Mouse (Mus musculus) lung, postnatal 36 days (tissue): ENCODE data around the gene Entpd1.

Experiments
- DNase-seq: peaks from one replicate; pipeline ENCODE4 v3.0.0; 2022; ENCODE audit warnings: mixed read lengths

Gene Entpd1

DNA sequence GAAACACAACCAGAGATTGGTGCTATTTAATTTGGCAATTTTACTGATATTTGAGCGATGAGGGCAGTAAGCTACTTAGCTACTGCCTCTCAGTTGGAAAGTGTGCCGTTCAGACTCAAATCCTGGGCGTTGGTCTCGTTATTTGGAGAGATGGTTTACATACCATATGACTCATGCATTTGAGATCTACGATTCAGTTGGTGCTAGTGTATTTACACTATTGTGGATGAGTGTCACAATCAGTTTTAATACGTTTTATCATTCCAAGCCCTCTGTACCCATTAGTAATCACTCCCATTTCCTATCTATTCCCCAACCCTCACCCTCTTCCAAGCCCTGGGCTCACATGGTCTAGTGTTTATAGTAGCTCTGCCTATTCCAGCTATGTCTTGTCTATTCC is 54.9 kb downstream of the Entpd1 start:
- DNase-seq = no peak

GRCm38 (mm10) chr19:40675329-40675728 is 63.2 kb downstream of the Entpd1 start:
- DNase-seq = no peak

DNA sequence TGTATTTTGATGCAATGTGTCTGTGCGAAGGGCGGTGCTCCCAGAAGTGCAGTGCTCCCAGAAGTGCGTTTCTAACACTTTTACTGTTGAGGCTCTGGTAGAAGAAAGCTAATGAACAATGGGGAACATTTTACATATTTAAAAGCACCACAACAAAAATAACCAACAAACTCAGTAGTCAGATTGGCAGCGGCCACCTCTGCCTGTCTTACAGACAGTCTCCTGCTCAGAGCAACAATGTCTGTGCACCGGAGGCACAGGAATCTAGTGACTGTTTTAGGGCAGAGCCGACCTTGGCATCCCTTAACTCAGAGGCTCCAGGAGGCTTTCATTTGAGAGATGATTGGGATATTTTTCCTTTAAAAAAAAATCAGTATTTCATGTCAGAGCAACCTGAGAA is 65.9 kb downstream of the Entpd1 start:
- no peak for DNase-seq

DNA sequence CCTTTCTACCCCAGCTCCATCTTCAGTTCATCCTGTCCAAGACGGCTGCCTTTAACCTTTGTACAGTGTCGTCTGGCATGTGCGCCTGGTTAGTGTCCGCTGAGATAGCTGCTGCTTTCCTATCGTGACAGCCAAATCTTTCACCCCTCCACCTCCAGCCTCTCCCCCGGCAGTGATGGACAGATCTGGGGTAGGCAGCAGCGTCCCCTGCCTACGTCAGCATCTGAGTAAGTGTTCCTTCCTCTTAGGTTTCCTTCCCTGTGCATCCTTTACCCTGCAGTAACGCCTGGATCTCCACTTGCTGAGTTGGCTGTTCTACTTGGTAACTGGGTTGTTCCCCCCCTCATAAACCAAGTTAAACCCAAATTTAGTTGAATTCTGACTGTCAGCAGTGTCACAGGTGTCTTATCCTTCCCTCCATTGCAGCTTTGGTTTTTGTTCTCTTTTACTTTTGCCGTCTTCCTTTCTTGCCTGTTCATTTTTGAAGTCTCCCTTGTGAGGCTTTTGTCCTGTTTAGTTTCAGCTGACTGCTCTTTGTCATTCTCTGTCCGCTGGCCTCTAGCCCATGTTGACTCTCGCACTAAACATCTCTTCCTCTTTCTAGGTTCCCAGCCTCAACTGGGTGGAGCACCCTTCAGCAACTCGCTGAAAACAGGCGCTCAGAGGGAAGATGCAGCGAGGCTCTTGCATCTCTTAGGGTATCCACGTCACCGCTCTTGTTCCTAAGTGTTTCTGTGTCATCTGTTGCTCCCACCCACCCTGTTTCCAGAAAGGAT is 66.6 kb downstream of the Entpd1 start:
- peak; percentile 94 for DNase-seq

DNA sequence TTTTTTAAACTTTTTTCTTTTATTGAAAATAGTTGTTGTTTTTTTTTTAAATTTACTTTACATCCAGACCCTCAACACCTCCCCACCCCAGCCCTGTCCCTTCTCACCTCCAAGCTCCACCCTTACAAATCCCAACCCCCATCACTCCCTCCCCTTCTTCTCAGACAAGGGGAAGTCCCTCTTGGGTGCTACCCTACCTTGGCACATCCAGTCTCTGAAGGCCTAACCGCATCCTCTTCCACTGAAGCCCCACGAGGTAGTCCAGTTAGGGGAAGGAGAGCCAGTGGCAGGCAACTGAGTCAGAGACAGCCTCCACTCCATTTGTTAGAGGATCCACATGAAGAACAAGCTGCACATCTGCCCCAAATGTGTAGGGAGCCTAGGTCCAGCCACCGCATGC is 67.5 kb downstream of the Entpd1 start:
- peak; percentile 51 for DNase-seq

DNA sequence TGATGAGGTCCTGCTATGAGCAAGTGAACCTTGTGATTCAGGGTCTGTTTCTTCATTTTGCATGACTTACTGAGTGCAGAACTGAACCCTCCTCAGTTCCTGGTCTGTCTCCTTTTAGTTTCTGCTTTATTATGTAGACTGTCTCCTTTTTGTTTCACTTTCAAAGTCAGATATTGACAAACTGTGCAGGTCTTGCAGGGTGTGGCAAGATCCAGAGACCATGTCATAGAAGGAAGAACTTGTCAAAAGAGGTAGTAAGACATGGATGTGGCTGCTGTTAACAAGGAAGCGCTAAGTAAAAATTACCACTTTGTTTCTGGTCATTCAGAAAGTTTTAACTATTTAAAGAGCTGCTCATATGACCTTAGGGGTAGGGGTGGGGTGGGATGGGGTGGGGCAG is 72.0 kb downstream of the Entpd1 start:
- DNase-seq = peak; percentile 68

- DNase-seq = no peak
These were observed 72.4 kb downstream of the Entpd1 start for GRCm38 (mm10) chr19:40684566-40684965.

GRCm38 (mm10) chr19:40687291-40687927 is 75.2 kb downstream of the Entpd1 start:
- peak; percentile 76 for DNase-seq

DNA sequence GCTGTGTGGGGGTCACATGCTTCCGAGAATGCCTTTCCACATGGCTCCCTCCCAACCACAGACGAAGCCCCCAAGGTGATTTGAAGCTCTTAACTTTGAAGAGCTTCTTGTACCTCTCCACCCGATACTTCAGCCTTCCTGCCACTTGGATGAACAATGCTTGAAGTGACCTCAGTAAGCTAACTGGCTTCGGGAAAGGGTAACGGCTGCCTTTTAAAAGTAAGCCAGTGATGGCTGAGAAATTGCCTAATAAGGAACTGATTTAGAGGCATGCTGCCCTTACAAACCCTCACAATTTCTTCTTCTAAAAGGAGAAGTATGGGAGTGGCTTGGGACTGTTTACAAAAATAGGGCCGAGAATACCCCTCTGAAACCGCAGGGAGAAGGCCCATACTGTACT is 81.0 kb downstream of the Entpd1 start:
- DNase-seq = peak; percentile 68

- no peak for DNase-seq
These were observed 84.0 kb downstream of the Entpd1 start for GRCm38 (mm10) chr19:40696116-40696515.

DNA sequence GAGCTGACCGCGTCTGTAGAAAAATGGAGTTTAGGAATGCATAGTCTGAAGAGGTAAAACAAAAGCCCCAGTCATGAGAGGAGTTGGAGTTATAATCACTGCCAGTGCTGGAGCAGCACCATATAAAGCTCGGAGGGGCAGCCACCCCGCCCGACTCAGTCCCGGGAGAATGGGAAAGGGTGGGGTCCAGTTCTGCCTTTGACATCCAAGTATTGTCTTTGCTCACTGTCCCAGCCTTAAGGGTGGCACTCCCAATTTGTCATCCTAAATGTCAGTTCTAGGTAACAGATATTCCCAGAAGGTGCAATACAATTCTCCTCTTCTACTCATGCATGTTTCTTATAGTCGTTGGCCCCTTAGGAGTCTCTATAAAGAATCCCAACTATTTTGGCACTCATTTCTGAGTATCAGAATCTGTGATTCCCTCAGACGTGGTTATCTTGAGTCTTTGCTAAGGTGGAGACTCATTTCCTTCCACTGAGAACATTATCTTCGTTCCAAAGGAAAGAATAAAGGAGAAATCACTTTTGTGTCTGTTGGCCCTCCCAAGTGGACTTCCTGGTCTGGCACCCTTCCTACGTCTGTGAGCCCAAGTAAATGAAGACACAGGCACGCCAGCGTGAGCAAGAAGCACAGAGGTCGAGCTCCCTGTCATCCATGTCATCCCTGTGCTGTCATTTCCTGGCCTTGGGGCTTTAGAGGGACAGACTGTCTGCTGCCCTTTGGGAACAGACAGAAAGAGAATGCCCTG is 86.1 kb downstream of the Entpd1 start:
- DNase-seq = peak; percentile 86

DNA sequence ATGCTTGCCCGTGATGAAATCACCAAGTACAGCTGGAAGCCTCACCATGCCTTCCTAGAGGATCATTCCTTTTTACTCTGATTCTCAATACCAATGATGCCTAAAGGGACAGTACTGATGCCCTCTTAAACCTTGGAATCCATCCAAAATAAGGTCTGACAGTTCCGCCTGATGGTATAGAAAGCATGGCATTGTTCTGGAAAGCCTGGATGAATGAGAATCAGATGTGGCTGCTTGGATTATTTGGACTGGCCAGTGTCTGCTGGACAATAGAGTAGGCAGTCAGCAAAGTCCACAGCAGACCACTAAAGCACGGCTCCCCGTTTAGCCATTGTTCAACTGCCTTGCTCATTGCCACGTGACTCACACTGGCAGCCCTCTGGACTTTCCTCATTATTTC is 87.7 kb downstream of the Entpd1 start:
- DNase-seq = no peak

DNA sequence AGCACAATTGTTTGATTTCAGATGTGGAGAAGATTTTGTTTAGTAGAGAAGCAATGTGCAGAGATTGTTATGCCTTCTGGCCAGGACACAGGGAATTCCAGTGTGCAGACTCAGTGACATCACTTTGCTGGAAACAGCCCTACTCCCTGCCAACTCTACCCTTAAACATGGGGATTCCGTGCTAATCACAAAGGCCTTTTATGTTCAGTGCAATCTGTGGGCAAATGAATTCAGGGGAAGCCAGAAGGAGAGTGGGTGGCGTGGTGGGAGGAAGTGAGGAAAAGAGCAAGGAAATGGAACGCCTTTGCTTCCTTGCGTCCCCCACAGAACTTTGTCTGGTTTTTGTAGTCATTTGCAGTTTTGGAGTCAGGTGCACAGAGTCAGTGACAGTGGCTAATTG is 90.2 kb downstream of the Entpd1 start:
- peak; percentile 42 for DNase-seq

DNA sequence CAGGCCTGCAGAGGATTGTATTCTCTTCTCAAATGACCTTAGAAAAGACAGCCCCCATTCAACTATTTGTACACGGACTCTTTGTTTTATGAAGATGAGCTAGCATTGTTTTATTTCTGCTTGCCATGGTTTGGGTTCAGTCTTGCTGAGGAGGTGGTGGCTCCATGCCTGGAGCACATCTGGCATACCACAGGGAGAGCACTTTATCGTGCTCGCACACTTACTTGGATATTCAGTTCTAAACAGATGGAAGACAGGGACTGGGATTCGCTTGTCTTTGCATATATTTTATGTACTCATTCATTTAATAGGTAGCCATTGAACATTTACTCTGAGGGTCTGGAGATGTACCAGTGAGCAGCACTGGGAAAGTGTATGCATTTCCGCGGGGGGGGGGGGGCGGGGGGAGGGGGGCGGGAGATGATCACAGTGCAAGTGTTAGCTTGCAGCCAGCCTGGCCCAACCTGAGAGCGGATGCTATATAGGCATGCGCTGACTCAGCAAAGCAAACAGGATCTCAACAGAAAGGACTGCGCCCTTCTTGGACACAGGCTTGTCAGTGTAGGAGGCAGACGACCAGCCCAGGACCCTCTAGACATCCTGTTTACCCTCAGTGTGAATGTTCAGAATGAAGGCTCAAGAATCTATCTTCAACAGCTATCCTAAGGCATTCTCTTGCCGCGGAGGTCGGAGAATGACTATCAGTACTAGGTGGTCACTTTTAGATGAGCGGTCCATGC is 100.9 kb downstream of the Entpd1 start:
- DNase-seq = no peak

- peak; percentile 34 for DNase-seq
These were observed 102.5 kb downstream of the Entpd1 start for GRCm38 (mm10) chr19:40714700-40715099.

- DNase-seq = no peak
These were observed 104.8 kb downstream of the Entpd1 start for GRCm38 (mm10) chr19:40716981-40717380.

GRCm38 (mm10) chr19:40719439-40720105 is 107.4 kb downstream of the Entpd1 start:
- DNase-seq = no peak

- no peak for DNase-seq
These were observed 108.2 kb downstream of the Entpd1 start for GRCm38 (mm10) chr19:40720381-40720780.

GRCm38 (mm10) chr19:40722137-40723038 is 110.2 kb downstream of the Entpd1 start:
- DNase-seq = peak; percentile 80

DNA sequence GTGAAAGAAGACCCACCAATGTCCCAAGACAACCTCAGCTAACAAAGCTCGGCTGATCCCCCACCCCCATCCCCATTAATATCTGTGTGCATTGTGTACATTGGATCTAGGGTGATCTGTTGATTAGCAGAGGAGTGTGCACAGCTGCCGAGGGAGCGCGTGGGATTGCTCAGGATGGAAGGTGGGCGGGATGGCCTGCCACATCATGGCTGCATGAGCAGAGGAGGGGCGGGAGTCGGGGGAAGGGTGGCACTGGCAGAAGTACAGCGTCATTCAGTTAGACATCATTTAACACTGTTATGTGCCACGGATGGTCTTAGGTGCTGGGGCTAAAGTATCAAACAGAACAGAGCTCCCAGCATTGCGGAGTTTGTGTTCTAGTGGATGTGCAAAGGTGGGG is 111.3 kb downstream of the Entpd1 start:
- no peak for DNase-seq

- DNase-seq = peak; percentile 17
These were observed 114.0 kb downstream of the Entpd1 start for GRCm38 (mm10) chr19:40726148-40726547.
